Mouse (Mus musculus) hindbrain, postnatal 0 days (tissue): Measurements from ENCODE around the gene Gm11020. TPM values are rescaled to one million over a fixed set of nuclear protein-coding genes. Genes with fewer than 3 reads are reported as not detected.
"Not testable (repeated sequence)": the region's sequence is repeated elsewhere in the genome, so short reads cannot be mapped to it uniquely, and the experiment has no call there.

Experiments used
- ATAC-seq: fragments of 200-750 bp; cut with Nextera tagmentation; 2 replicates; pipeline ENCODE4 v1.8.0; 2017; ENCODE audit warnings: mild to moderate bottlenecking, moderate TSS enrichment, moderate library complexity
- DNase-seq: peaks from one replicate; pipeline ENCODE4 v3.0.0-alpha.2; 2015; ENCODE audit warnings: low spot score
- H3K27ac ChIP-seq: fragments of 300-500 bp; sonication (generic); 2 replicates; pipeline ENCODE4 v1.5.1; 2014; ENCODE audit warnings: mild to moderate bottlenecking
- H3K27me3 ChIP-seq: fragments of 300-500 bp; sonication (generic); 2 replicates; pipeline ENCODE4 v1.6.1; 2014; ENCODE audit warnings: low read length, mixed read lengths; ENCODE audit not compliant: insufficient read depth
- H3K36me3 ChIP-seq: fragments of 300-500 bp; sonication (generic); 2 replicates; pipeline ENCODE4 v1.6.1; 2014; ENCODE audit warnings: low read length, mixed read lengths; ENCODE audit not compliant: insufficient read depth
- H3K4me1 ChIP-seq: fragments of 300-500 bp; sonication (generic); 2 replicates; pipeline ENCODE4 v1.6.1; 2014; ENCODE audit warnings: antibody characterized with exemption, low read length, mixed read lengths; ENCODE audit not compliant: insufficient read depth
- H3K4me2 ChIP-seq: fragments of 300-500 bp; sonication (generic); 2 replicates; pipeline ENCODE4 v1.6.1; 2014; ENCODE audit warnings: low read depth, mild to moderate bottlenecking, low read length, moderate library complexity, mixed read lengths
- H3K4me3 ChIP-seq: fragments of 300-500 bp; sonication (generic); 2 replicates; pipeline ENCODE4 v1.5.1; 2014; ENCODE audit warnings: low read length
- H3K9ac ChIP-seq: fragments of 300-500 bp; sonication (generic); replicated peaks from 2 replicates; pipeline ENCODE4 v1.6.1; 2014; ENCODE audit warnings: mild to moderate bottlenecking, low read length, moderate library complexity, mixed read lengths
- H3K9me3 ChIP-seq: fragments of 300-500 bp; sonication (generic); 2 replicates; pipeline ENCODE4 v1.6.1; 2016; ENCODE audit warnings: low read length, mixed read lengths
- CTCF ChIP-seq: IDR thresholded peaks from 2 replicates; pipeline ENCODE4 v1.5.1; 2016; ENCODE audit warnings: antibody characterized with exemption, control low read depth, low read depth
- WGBS: fragments of 180-500 bp; shearing (Covaris S2); extraction: QIAGEN DNeasy Blood & Tissue Kit; methylation state at CpG from one replicate; pipeline ENCODE4 v1.1.7; 2014; 5-methylcytosine and 5-hydroxymethylcytosine counted together
- polyA plus RNA-seq: library from polyadenylated mRNA; unstranded; fragments of >200 nt; fragmentation: Nextera tagmentation; extraction: Ambion mirVana; gene quantifications from 2 replicates; pipeline ENCODE4 v1.2.1, GENCODE M21; 2015
- total RNA-seq: library from RNA; depleted of rRNA; stranded (reverse); fragments of >200 nt; gene quantifications from 2 replicates; pipeline ENCODE4 v1.2.3, GENCODE M21; 2014; rRNA removed

Gm11020 gene
- not detected in 2 replicates for total RNA-seq
- polyA plus RNA-seq, result not detected in 2 replicates

DNA sequence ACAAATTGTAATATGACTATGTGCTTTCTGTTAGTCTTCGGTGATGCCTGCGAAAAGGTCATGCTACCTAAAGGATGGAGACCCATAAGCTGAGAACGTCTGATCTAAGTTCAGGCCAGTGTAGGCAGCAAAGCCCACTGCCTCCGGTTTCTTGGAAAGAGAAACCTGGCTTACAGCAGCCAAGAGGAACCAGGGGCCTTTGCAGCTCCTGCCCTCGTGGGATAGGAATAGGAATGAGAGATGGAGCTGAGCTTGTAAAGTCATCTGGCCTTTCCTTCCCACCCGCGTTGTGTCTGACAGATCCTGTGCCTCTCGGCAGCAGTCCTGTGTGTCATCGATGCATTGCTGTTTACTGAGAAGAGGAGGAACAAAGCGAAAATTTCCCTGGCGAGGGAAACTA, at the start of gene Gm11020:
Gene Gm11020 (plus strand): TSS at position 301 of the 400 bp plus-strand sequence.
- H3K4me2 ChIP-seq, H3K36me3 ChIP-seq, H3K4me1 ChIP-seq, H3K27me3 ChIP-seq, DNase-seq, H3K9me3 ChIP-seq, H3K27ac ChIP-seq, H3K9ac ChIP-seq, ATAC-seq, H3K4me3 ChIP-seq: not testable (repeated sequence)
- WGBS, result 86% methylated on average over 9 of the region's 11 CpGs

DNA sequence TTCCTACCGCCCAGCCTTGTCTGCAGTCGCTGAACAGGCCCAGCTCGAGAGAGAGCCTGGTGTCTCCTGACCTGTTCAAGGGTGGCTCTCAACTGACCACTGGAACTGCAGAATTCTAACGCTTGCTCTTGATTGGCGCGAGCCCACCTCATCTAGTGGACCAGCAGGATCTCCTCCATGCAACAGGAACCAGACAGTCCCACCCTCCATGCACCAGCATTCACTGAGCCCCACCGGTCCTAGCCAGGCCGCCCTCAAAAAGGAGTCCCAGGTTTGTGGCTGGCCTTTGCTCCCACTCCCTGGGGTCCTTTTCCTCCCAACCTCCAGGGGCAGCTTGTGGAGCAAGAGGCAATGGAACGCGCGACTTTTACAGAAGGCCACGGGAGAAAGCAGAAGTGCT, 28.3 kb upstream of the Gm11020 start, which contains the start of gene Cmtm2a:
Gene Cmtm2a (minus strand): TSS at position 101 of the 400 bp plus-strand sequence.
- H3K27me3 ChIP-seq, H3K27ac ChIP-seq, H3K9ac ChIP-seq, H3K4me1 ChIP-seq, H3K36me3 ChIP-seq, H3K4me3 ChIP-seq, H3K4me2 ChIP-seq, DNase-seq, ATAC-seq, H3K9me3 ChIP-seq: not testable (repeated sequence)
- 86% methylated on average over 12 of the region's 12 CpGs for WGBS

DNA sequence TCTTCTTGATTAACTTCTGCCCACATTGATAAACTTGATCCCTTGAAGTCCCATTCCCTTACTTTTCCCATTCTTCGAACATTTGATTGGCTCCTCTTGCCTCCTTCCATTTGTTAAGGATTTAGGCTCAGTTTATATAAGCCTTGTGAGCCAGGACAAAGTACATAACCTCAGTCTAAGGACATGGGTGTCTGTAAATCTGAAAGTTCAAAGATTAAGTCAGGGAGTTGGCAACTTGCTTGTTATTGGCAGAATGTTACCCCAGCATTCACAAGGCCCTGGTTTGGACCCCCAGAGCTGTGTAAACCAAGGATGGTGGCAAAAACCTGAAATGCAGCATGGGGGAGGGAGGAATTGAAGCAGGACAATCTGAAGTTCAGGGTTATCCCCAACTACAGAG, 27.0 kb upstream of the Gm11020 start:
- TF ChIP-seq CTCF, result no peak
- 94% methylated on average over 1 of the region's 1 CpGs for WGBS
- no peaks in the 10 kb centered on the region for H3K27me3 ChIP-seq
- no peaks in the 10 kb centered on the region for H3K36me3 ChIP-seq
- H3K4me2 ChIP-seq, result no peak overlapping the region
- DNase-seq (no peak), ATAC-seq (no peak)
- H3K4me1 ChIP-seq, result no peaks in the 10 kb centered on the region
- H3K9me3 ChIP-seq, result no peaks in the 10 kb centered on the region
- H3K4me3 ChIP-seq, result no peak overlapping the region
- no peak overlapping the region for H3K27ac ChIP-seq
- H3K9ac ChIP-seq, result no peak overlapping the region

DNA sequence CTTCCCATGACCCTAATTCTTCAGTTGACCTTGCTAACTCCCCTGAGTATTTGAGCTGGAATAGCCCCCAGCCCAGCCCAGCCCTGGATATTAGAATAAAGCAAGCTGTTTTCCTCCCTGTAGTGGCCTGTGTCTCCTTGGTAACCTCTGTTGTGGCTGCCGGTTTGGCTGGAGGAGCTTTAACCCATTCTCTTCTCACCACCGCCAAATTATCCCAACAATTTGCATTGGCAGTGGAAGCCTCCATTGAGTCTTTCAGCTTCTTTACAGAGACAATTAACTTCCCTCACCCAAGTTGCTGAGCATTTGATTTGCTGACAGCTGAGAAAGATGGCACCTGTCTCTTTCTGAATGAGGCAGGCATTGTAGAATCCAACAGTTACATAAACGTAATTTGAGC, 19.8 kb upstream of the Gm11020 start:
- not testable (repeated sequence) for H3K27me3 ChIP-seq, H3K36me3 ChIP-seq, H3K4me3 ChIP-seq, H3K9ac ChIP-seq, H3K4me1 ChIP-seq, H3K9me3 ChIP-seq, H3K4me2 ChIP-seq
- peak; percentile 52 for DNase-seq
- ATAC-seq, result peak; percentile 81
- 7% methylated on average over 3 of the region's 3 CpGs for WGBS
- H3K27ac ChIP-seq, result 0 out of 2 replicates have a peak overlapping the region, but pooled peaks have one; percentile 20

DNA sequence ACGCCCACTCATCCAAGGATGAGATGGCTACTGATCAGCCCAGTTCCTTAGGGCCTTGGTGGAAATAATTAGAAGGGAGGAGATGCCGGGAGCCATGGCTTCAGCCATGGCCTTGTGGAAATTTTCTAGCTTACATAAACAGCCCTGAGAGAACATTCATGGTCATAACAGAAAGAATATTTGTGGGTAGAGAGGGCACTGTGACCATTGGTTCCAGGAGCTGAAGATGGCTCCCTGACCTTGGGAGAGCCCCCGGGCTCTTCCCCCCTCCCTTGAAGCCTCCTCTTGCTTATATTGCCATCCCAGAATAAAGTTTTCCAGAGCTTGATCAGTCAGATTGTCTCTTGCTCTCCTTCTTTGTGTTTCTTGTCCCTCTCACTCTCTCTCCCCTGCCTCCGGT, 18.8 kb upstream of the Gm11020 start:
- H3K27ac ChIP-seq, H3K36me3 ChIP-seq, ATAC-seq, H3K9me3 ChIP-seq, H3K4me1 ChIP-seq, H3K27me3 ChIP-seq, H3K4me3 ChIP-seq, DNase-seq, H3K9ac ChIP-seq, H3K4me2 ChIP-seq: not testable (repeated sequence)
- 91% methylated on average over 4 of the region's 4 CpGs for WGBS

DNA sequence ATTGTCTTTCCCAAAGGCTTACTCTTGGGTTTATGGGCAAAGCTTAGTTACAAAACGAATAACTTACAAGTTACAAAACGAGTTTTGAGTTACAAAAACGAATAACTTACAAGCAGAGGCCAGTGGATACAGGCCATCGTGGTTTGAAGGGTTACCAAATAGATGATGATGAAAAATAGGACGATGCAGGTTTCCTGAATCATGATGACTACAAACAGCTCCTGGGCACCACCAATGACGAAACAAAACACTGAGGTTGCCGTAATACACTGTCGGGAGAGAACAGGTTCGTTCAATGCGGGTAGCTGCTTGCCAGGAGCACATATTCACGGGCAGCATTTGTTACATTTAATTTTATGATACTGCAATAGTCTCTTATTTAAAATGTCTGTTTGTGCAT, 16.4 kb upstream of the Gm11020 start:
- Histone ChIP-seq H3K9ac (no peak overlapping the region), H3K27ac (no peak overlapping the region), H3K4me1 (no peaks in the 10 kb centered on the region), H3K27me3 (no peaks in the 10 kb centered on the region), H3K9me3 (no peaks in the 10 kb centered on the region), H3K4me3 (no peak overlapping the region), H3K36me3 (no peaks in the 10 kb centered on the region), H3K4me2 (no peak overlapping the region)
- no peak for DNase-seq
- no peak for ATAC-seq
- no peak for TF ChIP-seq CTCF
- 91% methylated on average over 11 of the region's 11 CpGs for WGBS

DNA sequence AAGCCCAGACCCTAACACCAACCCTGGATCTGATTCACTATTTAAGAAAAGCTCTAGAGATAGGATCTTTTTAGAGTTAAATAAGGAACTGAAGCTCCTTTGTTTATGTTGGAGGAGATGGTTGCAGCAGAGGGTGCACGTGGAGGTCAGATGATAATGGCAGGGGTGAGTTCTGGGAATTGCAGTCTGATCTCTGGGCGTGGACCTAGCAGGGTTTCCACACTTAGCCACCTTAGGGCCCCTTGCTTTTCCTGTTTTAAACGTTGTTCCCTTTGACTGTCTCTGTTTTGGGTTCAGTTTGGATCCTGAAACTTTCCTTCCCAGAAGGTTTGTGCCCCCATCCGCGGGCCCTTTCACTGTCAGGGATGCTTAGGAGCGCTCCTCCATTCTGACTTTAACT, 13.0 kb upstream of the Gm11020 start:
- WGBS, result 61% methylated on average over 6 of the region's 6 CpGs
- H3K9me3 ChIP-seq, H3K27me3 ChIP-seq, H3K36me3 ChIP-seq, DNase-seq, H3K27ac ChIP-seq, H3K4me2 ChIP-seq, H3K4me1 ChIP-seq, H3K9ac ChIP-seq, ATAC-seq, H3K4me3 ChIP-seq: not testable (repeated sequence)

DNA sequence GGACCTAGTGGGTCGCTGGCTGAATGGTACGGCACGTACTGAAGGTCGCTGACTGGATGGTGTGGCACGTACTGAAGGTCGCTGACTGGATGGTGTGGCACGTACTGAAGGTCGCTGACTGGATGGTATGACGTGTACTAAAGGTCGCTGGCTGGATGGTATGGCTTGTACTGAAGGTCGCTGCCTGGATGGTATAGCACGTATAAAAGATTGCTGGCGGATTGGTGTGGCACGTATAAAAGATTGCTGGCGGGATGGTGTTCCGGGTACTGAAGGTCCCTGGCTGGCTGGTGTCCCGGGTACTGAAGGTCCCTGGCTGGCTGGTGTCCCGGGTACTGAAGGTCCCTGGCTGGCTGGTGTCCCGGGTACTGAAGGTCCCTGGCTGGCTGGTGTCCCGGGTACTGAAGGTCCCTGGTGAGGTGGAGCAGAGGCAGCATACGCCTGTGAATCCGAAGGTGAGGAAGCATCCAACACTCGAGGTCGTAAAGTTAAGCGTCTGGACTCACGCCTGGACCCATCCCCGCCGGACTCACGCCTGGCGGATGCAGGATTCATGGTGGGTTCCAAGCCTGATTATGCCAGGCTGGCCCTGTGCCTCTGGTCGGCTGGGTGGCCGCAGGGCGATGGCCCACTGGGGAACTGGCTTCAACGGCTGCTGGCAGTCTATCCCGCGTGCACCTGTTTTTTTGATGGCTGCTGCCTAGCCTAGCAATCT, 11.8 kb upstream of the Gm11020 start, which contains the start of the genes Gm45711 and Cmtm1:
Gene Gm45711 (minus strand): TSS at position 641 of the 715 bp plus-strand sequence.
Gene Cmtm1 (minus strand): TSS at position 705 of the 715 bp plus-strand sequence.
- H3K4me2 ChIP-seq, H3K4me3 ChIP-seq, H3K4me1 ChIP-seq, H3K36me3 ChIP-seq, H3K27me3 ChIP-seq, H3K27ac ChIP-seq, H3K9ac ChIP-seq, H3K9me3 ChIP-seq: not testable (repeated sequence)
- WGBS, result 75% methylated on average over 33 of the region's 36 CpGs
- ATAC-seq, result peak; percentile 38
- peak; percentile 61 for DNase-seq

DNA sequence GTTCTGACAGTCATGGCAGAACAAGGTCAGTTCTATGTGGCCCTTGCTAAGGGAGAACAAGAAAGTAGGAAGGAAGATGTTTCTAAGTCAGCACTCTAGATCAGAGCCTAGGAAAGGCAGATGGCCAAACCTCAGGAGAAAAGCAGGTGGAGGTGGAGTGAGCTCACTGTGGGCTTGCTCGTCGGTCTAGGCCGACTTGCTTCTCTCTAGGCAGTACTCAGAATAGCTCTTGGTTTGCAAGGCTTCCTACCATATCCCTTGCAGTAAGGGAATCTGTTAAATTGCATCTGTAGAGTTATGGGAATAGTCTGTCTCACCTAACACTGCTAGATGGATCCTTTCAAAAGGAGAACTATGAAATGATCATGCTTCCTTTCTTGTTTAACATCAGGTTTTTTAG, 9.3 kb upstream of the Gm11020 start:
- not testable (repeated sequence) for DNase-seq, H3K4me2 ChIP-seq, H3K27ac ChIP-seq, H3K36me3 ChIP-seq, H3K4me3 ChIP-seq, H3K27me3 ChIP-seq, H3K4me1 ChIP-seq, H3K9me3 ChIP-seq, ATAC-seq, H3K9ac ChIP-seq
- 76% methylated on average over 3 of the region's 3 CpGs for WGBS
